22 mouse cellular contexts compared by ENCODE assay signal in genomic region chr2:94062791-94063190, GRCm38 (mm10). TPM values are rescaled to one million over a fixed set of nuclear protein-coding genes. Genes with fewer than 3 reads are reported as not detected.
DNase-seq lines count a peak whose midpoint lies in the region; ATAC-seq and TF ChIP-seq lines count a peak whose summit lies in the region.
"Had no signal": no experiment of that assay in that cellular context is flagged by ENCODE, and none has a peak within 500 bp of the region (broad histone marks: within the 10 kb centered on the region; RNA-seq: fewer than 3 reads in every experiment).

No protein-coding gene starts in this region.

- no peak overlapping the region for H3K9ac ChIP-seq in liver, adult 2 months (ENCODE audit: low read depth, low read length)
- H3K9ac ChIP-seq in liver, embryonic 11.5 days (ENCODE audit: low read depth, low read length): no peak overlapping the region
- no peak overlapping the region for H3K9ac ChIP-seq in midbrain, embryonic 13.5 days (replicated peaks)
- H3K9ac ChIP-seq: embryonic facial prominence, embryonic 13.5 days; embryonic facial prominence, embryonic 15.5 days; forebrain, embryonic 12.5 days had no signal

- H3K36me3 ChIP-seq in liver, adult 2 months (ENCODE audit: control insufficient read depth, insufficient read depth, low read length): peaks cover 8% of the 10 kb centered on the region
- no peaks in the 10 kb centered on the region for H3K36me3 ChIP-seq in liver, embryonic 11.5 days (ENCODE audit: control insufficient read depth, insufficient read depth, low read length)
- no peaks in the 10 kb centered on the region for H3K36me3 ChIP-seq in midbrain, embryonic 13.5 days
- H3K36me3 ChIP-seq: embryonic facial prominence, embryonic 13.5 days; embryonic facial prominence, embryonic 15.5 days had no signal

- H3K4me3 ChIP-seq in liver, adult 2 months (ENCODE audit: insufficient read depth, low read depth, low read length): no peak overlapping the region
- no peak overlapping the region for H3K4me3 ChIP-seq in liver, embryonic 11.5 days (ENCODE audit: low read depth, low read length)
- no peak overlapping the region for H3K4me3 ChIP-seq in midbrain, embryonic 13.5 days (replicated peaks)
- H3K4me3 ChIP-seq: embryonic facial prominence, embryonic 13.5 days; embryonic facial prominence, embryonic 15.5 days; erythroblast, embryonic 14.5 days; forebrain, embryonic 10.5 days; forebrain, embryonic 12.5 days had no signal

- H3K4me1 ChIP-seq in liver, adult 2 months (ENCODE audit: control insufficient read depth, insufficient read depth, low read length): peaks cover 22% of the 10 kb centered on the region; the same call in 1 of the 2 replicates
- H3K4me1 ChIP-seq in liver, embryonic 11.5 days (replicated peaks; ENCODE audit: control insufficient read depth, insufficient read depth, low read length): no peaks in the 10 kb centered on the region
- no peaks in the 10 kb centered on the region for H3K4me1 ChIP-seq in midbrain, embryonic 13.5 days (replicated peaks)
- H3K4me1 ChIP-seq: embryonic facial prominence, embryonic 13.5 days; embryonic facial prominence, embryonic 15.5 days; forebrain, embryonic 10.5 days; forebrain, embryonic 12.5 days had no signal

- no peak for TF ChIP-seq CTCF in liver, adult 2 months (IDR thresholded peaks at IDR 0.05; ENCODE audit: low read depth, low read length)

- H3K27me3 ChIP-seq in liver, adult 2 months (ENCODE audit: control insufficient read depth, insufficient read depth, low read length): no peaks in the 10 kb centered on the region
- H3K27me3 ChIP-seq in liver, embryonic 11.5 days (replicated peaks; ENCODE audit: control insufficient read depth, insufficient read depth, low read length): no peaks in the 10 kb centered on the region
- no peaks in the 10 kb centered on the region for H3K27me3 ChIP-seq in midbrain, embryonic 13.5 days
- H3K27me3 ChIP-seq: embryonic facial prominence, embryonic 13.5 days; embryonic facial prominence, embryonic 15.5 days; forebrain, embryonic 12.5 days had no signal

- no peak for ATAC-seq in liver, embryonic 11.5 days (replicated peaks; ENCODE audit: low FRiP score)
- no peak for ATAC-seq in midbrain, embryonic 13.5 days
- ATAC-seq: forebrain, embryonic 14.5 days; forebrain, embryonic 16.5 days had no signal

- no peaks in the 10 kb centered on the region for H3K9me3 ChIP-seq in liver, embryonic 11.5 days (ENCODE audit: control insufficient read depth, low read length)
- no peaks in the 10 kb centered on the region for H3K9me3 ChIP-seq in midbrain, embryonic 13.5 days
- H3K9me3 ChIP-seq: embryonic facial prominence, embryonic 13.5 days; embryonic facial prominence, embryonic 15.5 days; forebrain, embryonic 10.5 days; forebrain, embryonic 12.5 days had no signal

- no peak overlapping the region for H3K27ac ChIP-seq in liver, adult 2 months (replicated peaks; ENCODE audit: insufficient read depth, low read depth, low read length)
- no peak overlapping the region for H3K27ac ChIP-seq in liver, embryonic 11.5 days (ENCODE audit: low read depth, low read length)
- H3K27ac ChIP-seq in midbrain, embryonic 13.5 days: no peak overlapping the region
- H3K27ac ChIP-seq: embryonic facial prominence, embryonic 13.5 days; embryonic facial prominence, embryonic 15.5 days; forebrain, embryonic 10.5 days; forebrain, embryonic 12.5 days had no signal

- peaks cover 2% of the 10 kb centered on the region; the same call in 1 of the 2 replicates for H3K79me2 ChIP-seq in liver, adult 2 months (ENCODE audit: control insufficient read depth, insufficient read depth, low read length)

- H3K4me2 ChIP-seq in liver, embryonic 11.5 days: no peak overlapping the region
- no peak overlapping the region for H3K4me2 ChIP-seq in midbrain, embryonic 13.5 days (replicated peaks)
- H3K4me2 ChIP-seq: embryonic facial prominence, embryonic 13.5 days; embryonic facial prominence, embryonic 15.5 days; forebrain, embryonic 12.5 days had no signal

- TF ChIP-seq POLR2A in liver, adult 2 months (IDR thresholded peaks at IDR 0.05; ENCODE audit: extremely low read depth, insufficient read depth, low read length): no peak

- 62% methylated on average over 4 of the region's 4 CpGs for WGBS in liver, adult 2 months
- whole genome bisulfite sequencing in liver, embryonic 11.5 days: 87% methylated on average over 4 of the region's 4 CpGs
- WGBS in midbrain, embryonic 13.5 days: 92% methylated on average over 4 of the region's 4 CpGs

- peak; percentile 56 for DNase-seq in adrenal gland, adult 2 months
- no peak for DNase-seq in adrenal gland, adult 18-20 months (ENCODE audit: low spot score in 2 of 2)
- peak; percentile 43 for DNase-seq in liver, adult 2 months (ENCODE audit: extremely low read depth, low read depth, low spot score)
- DNase-seq in liver, embryonic 11.5 days (ENCODE audit: low spot score): no peak
- DNase-seq in adrenal gland, postnatal 10 days: peak; percentile 15
- peak; percentile 31 for DNase-seq in adrenal gland, postnatal 14 days
- DNase-seq in embryo, embryonic 10.5 days (ENCODE audit: low spot score): no peak
- DNase-seq: cerebellum, adult 11-12 months; cerebellum, adult 2 months; cerebellum, adult 9-10 months; cerebellum, postnatal 10 days; cerebellum, postnatal 25 days; embryo, embryonic 11 days had no signal

RNA-seq across cellular contexts. Expression of gene Alkbh3, which starts 52.2 kb away (rescaled TPM):
- total RNA-seq in adrenal gland, adult 2 months (2021): 10 to 100 TPM; 51.6 to 53.7 TPM
- polyA plus RNA-seq in adrenal gland, adult 2 months (2012; rRNA removed): 35.9 and 45.8 TPM in 2 replicates
- total RNA-seq in adrenal gland, adult 18-20 months (2021): 10 to 100 TPM; 43.4 to 58.2 TPM
- total RNA-seq in liver, adult 2 months (2014; rRNA removed): 24.9 and 27.9 TPM in 2 replicates
- 33.0 and 33.6 TPM in 2 replicates for polyA plus RNA-seq in liver, adult 2 months (2012; rRNA removed)
- polyA plus RNA-seq in liver, embryonic 11.5 days (2014; fragmentation: Nextera tagmentation; extraction: Ambion mirVana): 62.4 and 69.8 TPM in 2 replicates
- 10 to 100 TPM; 57.2 to 67.8 TPM for total RNA-seq in adrenal gland, postnatal 10 days (2021)
- 48.8 and 65.8 TPM in 2 replicates for total RNA-seq in adrenal gland, postnatal 14 days (2021)
- polyA plus RNA-seq in midbrain, embryonic 13.5 days (2015; fragmentation: Nextera tagmentation; extraction: Ambion mirVana): 53.5 and 59.6 TPM in 2 replicates
- total RNA-seq: MEL had no signal

Comparison
In these comparisons a context has a peak if more than half of its experiments do, and no peak if none do; other contexts are left out.
1. DNase-seq: peak in adrenal gland, adult 2 months (single experiment), liver, adult 2 months (single experiment), adrenal gland, postnatal 10 days (single experiment) and adrenal gland, postnatal 14 days (single experiment); none in adrenal gland, adult 18-20 months (0 of 2), liver, embryonic 11.5 days (single experiment) and embryo, embryonic 10.5 days (single experiment).